Mouse (Mus musculus) left cerebral cortex, postnatal 36 days (tissue): ENCODE results near the gene Tm7sf3. TPM values are rescaled to one million over a fixed set of nuclear protein-coding genes. Genes with fewer than 3 reads are reported as not detected.

Source experiments
- DNase-seq, 2 experiments: peaks; one replicate each; pipeline ENCODE4 v3.0.0; 2021 to 2022; ENCODE audit warnings: low spot score in 2 of 2, mixed read lengths in 1 of 2
- intact Hi-C: fragments of 180-260 bp; cut with DNase I; formaldehyde crosslinking; loops from one replicate; pipeline ENCODE4 v1.15.1; 2025
- total RNA-seq, 2 experiments: library from RNA; stranded (reverse); gene quantifications; 2 replicates each; pipeline ENCODE4 v1.2.3; 2021

Tm7sf3 gene
- total RNA-seq, 2 experiments from 2014 or later = 27.2 to 31.5 TPM

DNA sequence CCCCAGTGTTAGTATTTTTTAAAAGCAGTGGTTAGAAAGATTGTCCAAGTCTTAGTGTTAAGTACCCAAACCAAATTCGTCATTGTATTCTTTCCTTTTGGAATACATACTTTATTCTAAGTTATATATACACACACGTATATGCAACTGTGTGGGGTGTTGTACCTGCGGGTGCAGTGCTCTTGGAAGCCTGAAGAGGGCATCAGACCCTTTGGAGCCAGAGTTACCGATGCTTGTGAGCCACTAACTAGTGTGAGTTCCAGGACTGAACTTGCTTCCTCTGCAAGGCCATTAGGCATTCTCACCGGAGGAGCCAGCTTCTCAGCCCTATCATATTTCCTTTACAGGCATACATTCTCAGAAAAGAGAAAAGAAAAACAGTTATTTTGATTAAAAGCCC lies 20.1 kb upstream of the Tm7sf3 start:
- intact Hi-C loops = no loop called here

DNA sequence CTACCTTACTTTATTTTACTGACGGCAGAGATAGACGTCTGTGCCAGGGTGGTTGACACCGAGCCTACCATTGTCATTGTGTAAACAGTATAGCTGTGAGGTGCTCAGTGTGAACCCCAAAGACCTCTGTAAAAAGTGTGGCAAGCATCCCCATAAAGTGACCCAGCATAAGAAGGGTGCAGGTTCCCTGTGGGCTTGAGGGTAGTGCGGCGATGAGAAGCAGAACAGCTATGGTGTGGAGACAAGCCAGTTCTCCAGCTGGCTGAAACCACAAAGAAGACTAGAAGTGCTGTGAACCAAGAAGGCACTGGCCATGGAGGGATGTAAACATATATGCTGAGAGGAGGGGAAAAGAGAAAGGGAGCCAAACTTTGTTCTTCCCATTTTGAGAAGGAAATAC lies 19.0 kb upstream of the Tm7sf3 start:
- intact Hi-C loops = loop anchor here (2.0 kb wide), 1 partner anchor 99 kb away; no protein-coding TSS in a partner anchor
- DNase-seq = no peak

More for the DNA sequence above, 20.1 kb upstream of the Tm7sf3 start:
- peak in 1 of 2 experiments; percentile 35 for DNase-seq

DNA sequence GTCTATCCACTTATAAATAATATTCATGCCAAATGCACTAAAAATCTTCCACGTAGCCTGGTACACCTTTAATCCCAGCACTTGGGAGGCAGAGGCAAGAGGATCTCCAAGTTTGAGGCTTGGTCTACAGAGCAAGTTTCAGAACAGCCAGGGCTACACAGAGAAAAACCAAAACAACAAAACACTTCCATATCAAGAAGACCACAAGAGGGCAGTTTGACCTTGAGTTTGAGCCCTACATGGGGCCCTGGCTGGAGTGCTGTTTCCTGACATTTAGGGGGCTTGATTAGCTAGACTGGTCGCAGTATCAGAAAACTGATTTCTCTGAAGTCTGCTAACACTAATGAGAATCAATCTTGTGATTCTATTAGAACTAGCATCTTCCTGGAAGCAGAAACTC lies 18.0 kb upstream of the Tm7sf3 start:
- no peak for DNase-seq
- intact Hi-C loops = loop anchor here (2.0 kb wide), 1 partner anchor 100 kb away; no protein-coding TSS in a partner anchor

DNA sequence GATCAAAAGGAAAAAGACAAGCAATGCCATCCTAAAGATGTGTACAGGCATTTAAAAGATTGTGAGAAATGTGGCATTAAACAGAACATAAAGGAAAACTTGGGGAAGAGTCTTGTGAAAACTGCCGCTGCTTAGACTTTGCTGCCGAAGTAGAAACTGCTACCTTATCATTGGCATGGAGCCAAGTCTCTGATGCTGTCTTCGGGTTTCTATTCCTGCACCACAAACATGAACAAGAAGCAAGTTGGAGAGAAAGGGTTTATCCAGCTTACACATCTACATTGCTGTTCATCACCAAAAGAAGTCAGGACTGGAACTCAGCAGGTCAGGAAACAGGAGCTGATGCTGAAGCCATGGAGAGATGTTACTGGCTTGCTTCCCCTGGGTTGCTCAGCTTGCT lies 10.6 kb upstream of the Tm7sf3 start:
- DNase-seq = no peak
- intact Hi-C loops = no loop called here

DNA sequence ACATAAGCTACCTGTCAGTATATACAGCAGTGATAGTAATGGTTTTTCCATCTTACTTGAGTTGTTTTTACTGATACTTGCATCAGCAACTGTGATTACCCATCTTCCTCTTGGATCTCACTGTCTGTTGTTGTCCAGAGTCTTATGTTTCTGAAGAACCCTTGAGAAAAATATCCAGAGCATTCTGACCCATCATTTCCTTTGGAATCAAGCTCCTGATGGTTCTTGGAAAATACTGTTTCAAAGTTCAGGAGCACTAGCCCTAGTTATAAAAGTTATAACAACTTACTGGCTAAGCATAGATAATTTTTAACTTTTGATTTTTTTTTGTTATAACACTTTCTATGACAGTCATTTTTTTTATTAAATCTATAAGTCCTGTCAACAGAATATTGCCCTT lies 8.8 kb upstream of the Tm7sf3 start:
- no peak for DNase-seq
- intact Hi-C loops = no loop called here

DNA sequence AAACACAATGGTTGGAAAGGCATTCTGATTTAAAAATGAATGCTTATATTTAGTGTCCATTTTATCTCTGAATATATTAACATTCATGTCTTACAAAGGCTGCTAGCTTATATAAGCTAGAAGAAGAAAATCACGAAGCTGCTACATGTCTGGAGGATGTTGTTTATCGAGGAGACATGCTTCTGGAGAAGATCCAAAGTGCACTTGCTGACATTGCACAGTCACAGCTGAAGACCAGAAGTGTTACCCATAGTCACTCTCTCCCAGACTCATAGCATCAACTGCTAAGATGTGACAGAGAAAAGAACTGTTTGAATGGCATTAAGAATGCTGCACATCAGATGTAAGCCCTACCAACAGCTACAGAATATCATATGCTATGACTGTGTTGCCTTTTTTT lies 7.4 kb upstream of the Tm7sf3 start:
- no peak for DNase-seq
- intact Hi-C loops = no loop called here

DNA sequence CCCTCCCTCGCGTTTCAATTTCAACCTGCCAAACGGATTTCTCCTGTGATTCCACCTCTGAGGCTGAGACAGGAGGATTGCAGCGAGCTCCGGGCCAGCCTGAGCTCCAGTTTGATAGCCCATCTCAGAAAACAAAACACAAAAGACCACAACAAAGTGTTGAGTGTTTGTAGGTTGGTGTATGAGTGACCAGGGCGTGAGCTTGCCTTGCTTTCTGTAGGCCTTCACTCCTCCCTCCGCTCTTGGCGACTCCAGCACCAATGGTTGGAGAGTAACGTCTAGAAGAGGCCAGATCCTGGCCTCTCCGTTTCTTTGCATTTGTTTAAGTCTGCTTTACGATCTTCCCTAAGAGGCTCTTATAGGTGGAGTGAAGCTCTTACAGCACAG lies 553 bp upstream of the Tm7sf3 start:
- no peak for DNase-seq
- intact Hi-C loops = loop anchor here (5.0 kb wide), 1 partner anchor 84 kb away; no protein-coding TSS in a partner anchor

DNA sequence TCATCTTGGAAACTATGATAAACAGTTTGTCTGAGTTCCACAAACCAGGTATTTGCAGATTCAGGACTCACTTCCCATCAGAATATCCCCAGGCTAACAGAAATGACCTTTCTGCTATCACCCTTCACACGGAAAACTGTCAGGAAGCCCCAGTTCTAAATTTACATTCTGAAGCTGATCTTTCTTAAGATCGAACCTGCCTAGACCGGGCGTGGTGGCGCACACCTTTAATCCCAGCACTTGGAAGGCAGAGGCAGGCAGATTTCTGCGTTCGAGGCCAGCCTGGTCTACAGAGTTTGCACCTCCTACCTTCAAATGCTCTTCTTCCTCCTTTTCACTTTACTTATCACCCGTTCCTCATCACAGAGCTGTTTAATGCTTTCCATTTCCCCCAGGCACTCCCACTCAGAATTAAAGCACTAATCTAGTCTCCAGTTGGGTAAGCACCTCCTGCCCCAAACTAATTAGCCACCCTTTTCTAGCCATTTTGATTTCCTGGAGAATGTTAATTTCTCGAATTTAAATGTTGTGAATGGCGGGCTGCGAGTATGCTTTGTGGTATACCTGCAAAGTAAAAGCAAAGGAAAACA lies 908 bp downstream of the Tm7sf3 start:
- intact Hi-C loops = loop anchor here (5.0 kb wide), 1 partner anchor 86 kb away; no protein-coding TSS in a partner anchor
- DNase-seq = no peak

DNA sequence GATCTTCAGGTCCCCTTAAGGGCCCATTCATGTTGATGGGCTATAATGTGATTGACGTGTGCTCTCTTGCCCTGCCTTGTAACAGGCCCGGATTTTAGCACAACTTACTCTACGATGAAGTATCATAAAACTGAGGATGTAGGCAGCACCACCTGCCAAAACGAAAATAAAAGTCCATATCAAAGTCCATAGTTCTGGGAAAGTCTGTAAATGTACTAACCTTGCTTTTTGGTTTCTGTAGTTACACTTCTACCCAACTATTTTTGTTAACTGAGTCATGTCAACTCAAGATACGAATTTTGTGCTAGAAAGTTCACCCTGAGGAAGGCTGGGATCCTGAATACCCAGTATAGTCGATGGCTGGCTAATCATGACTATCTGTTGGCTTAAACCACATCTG lies 1.6 kb downstream of the Tm7sf3 start:
- intact Hi-C loops = loop anchor here (5.0 kb wide), 1 partner anchor 86 kb away; no protein-coding TSS in a partner anchor

DNA sequence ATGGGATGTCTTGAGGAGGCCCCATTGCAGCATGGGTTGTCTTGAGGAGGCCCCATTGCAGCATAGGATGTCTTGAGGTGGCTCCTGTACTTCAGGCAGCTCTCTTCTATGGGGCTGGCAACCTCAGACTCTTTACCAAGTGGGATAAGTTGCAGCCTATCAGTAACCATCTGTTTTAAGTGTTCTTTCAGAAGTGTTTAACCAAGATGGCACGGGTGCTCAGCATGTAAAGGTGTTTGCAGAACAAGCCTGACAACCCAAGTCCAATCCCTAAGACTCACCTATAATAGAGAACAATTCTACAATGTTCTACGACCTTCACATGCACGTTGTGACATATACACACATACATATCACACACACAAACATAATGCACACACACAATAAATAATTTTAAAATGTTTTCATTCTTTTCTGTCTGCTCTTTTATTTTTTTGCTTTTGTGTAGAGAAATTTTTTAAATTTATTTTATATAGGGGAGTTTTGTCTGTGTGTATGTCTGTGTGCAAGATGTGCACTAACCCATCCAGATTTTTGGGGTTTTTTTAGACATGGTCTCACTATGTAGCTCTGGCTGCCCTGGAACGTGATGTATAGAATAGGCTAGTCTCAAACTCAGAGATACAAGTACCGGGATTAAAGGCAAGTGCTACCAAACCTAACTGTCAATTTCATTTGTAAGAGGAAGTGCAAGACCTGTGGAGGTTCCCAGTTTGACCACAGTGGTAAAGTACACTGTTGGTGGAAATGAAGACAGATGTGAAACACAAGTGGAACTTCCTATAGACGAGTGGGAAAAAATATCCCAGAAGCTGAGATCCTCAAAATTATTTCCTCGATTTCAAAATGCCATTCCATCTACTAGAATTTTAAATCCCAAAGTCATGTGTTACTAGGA lies 2.3 kb downstream of the Tm7sf3 start:
- DNase-seq = no peak
- intact Hi-C loops = loop anchor here (5.0 kb wide), 1 partner anchor 87 kb away; no protein-coding TSS in a partner anchor

More for the DNA sequence above, 1.6 kb downstream of the Tm7sf3 start:
- DNase-seq = no peak

DNA sequence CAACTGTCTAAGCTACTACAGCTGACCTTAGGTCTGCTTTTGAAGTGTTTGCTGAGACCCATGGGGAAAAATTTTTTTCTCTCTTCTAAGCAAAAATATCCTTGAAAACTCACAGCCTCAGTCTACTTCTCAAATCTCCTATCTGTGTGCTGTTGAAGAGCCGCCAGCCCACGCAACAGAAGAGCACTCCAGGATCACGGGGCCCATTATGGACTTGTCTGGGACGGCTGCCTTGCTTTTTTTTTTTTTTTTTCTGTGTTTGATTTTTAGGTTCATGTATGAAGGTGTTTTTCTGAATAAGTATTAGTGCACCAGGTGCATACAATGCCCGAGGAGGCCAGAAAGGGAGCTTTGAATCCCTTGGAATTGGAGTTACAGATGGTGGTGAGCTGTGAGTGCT lies 6.1 kb downstream of the Tm7sf3 start:
- intact Hi-C loops = no loop called here
- DNase-seq = no peak

DNA sequence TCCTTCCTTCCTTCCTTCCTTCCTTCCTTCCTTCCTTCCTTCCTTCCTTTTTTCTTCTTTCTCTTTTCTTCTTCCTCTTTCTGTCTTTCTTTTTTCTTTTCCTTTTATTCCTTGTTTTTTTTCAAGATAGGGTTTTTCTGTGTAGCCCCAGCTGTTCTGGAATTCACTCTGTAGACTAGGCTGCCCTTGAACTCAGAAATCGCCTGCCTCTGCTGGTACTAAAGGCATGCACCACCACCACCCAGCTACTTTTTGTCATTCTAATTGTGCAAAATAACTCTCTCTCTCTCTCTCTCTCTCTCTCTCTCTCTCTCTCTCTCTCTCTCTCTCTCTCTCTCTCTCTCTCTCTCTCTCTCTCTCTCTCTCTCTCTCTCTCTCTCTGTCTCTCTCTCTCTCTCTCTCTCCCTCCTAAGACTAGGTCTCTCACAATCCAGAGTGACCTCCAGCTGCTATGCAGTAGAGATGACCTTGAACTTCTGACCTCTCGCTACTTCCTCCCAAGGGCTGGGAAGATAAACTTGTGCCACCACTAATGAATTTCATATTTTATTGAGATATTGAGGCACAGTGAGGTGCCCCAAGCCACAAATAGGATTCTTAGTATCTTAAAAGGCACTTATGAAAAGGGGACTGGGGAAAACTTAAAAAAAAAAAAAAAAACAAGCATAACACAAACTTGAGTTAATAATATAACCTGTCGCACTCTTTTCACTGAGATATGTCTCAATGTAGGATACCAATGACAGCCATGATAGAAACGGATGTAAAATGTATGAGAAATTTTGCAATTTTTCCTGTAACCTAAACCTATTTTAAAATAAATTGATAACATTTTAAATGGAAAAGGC lies 7.6 kb downstream of the Tm7sf3 start:
- DNase-seq = no peak
- intact Hi-C loops = loop anchor here (5.0 kb wide), 1 partner anchor 53 kb away; no protein-coding TSS in a partner anchor

DNA sequence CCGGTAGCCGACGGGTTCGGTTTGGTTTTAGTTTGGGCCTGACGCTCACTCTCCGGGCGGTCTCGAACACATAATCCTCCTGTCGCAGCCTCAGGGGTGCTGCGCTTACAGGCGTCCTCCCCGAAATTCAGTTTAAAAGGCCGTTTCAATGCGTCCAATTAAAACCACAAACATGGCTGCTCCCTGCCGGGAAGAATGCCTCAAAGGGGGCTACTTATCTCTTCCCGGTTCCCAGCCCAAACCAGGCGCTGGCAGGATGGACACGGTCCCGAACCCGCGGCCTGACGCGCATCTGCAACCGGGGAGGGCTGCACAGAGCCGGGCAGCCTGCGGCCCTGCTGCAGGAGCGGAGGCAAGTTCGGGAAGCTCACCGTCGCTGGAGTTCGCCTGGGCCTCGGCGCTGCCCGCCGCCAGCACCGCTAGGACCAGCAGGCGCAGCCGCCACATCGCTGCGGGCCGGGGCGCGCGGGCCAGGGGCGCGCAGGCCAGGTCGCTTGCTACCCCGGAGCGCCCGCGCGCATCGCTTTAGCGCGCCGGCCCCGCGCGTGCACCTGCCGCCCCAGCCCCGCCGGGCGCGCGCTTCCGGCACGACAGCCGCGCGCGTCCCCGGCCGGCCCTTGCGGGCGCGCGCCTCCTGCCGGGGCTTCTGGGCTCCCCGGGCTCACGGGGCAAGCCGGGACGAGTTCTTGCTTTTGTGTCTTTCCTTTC lies 8.5 kb downstream of the Tm7sf3 start:
- intact Hi-C loops = loop anchor here (5.0 kb wide), 1 partner anchor 52 kb away; no protein-coding TSS in a partner anchor
- DNase-seq = peak; percentile 71 to 78

DNA sequence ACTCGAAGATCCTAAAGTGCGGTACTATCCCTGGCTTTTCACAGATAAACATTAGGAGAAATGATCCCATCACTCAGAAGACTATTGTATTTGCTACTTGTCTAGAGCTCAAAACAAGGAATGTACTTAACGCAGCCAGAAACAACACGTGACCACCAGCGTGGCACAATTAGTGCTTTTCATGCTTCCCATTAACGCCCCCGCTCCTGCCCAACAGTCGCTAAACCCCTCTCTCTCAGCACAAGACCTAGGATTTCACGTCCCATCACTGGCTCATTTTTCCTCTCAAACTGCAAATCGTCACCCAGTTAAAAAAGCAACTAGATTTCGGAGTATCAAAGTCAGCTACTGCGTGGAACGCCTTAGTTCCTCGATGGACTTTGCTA lies 9.0 kb downstream of the Tm7sf3 start:
- peak in 1 of 2 experiments; percentile 27 for DNase-seq
- intact Hi-C loops = loop anchor here (5.0 kb wide), 1 partner anchor 51 kb away; no protein-coding TSS in a partner anchor

DNA sequence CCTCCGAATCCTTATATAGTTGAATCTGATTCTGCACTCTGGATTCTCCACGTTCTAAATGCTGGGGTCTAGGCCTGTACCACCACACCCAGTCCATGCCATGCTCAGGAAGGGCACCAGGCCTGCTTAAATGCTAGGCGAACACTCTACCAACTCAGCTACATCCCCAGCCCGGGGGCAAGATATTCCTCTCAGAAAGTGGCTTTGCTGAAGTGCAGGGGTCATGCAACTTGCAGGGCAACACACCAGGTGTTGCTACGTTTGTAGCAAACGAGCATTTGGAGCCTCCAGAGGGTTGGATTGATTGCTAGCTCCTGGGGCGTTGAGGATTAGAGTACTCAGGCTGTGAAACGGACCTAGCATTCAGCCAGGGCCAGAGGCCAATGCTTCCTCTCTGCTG lies 9.5 kb downstream of the Tm7sf3 start:
- no peak for DNase-seq
- intact Hi-C loops = loop anchor here (5.0 kb wide), 1 partner anchor 51 kb away; no protein-coding TSS in a partner anchor

DNA sequence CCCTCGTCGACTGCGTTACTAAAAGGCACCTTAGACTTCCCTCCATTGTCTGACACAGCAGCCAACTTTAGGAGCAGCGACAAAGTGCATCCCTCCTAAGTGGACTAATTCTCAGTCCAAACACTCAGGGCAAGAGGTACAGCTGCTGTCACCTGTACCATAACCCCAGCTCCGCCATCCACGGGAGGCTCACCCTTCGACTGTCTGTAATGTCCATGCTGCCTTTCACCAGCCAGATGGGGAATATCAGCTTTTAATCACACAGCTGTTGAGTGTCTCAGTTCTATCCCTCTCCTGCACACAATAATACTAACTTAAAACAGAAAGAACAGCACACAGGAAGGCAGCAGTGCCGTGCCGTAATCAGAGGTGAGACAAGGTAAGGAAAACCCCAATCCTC lies 10.2 kb downstream of the Tm7sf3 start:
- intact Hi-C loops = loop anchor here (5.0 kb wide), 1 partner anchor 50 kb away; no protein-coding TSS in a partner anchor
- DNase-seq = no peak

DNA sequence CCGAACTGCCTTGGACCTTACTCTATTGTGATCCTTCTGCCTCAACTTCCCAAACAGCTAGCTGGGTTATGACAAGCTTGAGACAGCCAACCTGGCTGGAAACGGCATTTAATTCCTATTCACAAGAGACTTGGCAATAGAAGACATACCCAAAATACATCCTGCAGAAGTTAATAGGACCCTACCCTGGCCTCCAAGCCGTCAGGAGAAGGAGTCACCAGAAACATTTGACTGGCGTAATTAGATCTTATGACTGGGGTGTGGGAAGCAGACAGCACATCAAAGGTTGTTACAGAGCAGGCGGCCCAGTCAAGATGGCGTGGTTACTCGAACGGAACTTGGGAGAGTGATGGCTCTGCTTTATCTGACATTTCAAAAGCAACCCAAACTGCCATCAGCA lies 10.8 kb downstream of the Tm7sf3 start:
- intact Hi-C loops = loop anchor here (5.0 kb wide), 1 partner anchor 50 kb away; no protein-coding TSS in a partner anchor
- no peak for DNase-seq

DNA sequence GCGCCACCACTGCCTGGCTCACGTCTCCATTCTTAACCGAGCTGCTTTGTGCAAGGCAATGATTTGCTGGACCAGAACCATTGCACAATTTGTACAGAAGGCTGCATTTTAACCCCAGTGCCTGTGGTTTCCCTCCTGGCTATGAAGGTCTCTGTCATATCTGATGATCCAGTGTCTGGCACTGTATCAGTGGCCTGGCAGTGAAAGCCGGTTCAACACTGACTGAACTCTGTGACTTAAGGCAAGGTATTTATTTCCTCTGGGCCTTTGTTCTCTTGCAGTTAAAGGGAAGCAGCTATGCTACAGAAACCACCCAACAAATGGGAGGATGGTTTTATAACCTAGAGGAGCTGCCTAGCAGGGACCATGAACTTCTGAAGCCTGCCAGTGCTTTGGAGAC lies 11.7 kb downstream of the Tm7sf3 start:
- no peak for DNase-seq
- intact Hi-C loops = loop anchor here (5.0 kb wide), 1 partner anchor 49 kb away; no protein-coding TSS in a partner anchor
